ENCODE assay signal across 23 mouse cellular contexts in the genomic region with DNA sequence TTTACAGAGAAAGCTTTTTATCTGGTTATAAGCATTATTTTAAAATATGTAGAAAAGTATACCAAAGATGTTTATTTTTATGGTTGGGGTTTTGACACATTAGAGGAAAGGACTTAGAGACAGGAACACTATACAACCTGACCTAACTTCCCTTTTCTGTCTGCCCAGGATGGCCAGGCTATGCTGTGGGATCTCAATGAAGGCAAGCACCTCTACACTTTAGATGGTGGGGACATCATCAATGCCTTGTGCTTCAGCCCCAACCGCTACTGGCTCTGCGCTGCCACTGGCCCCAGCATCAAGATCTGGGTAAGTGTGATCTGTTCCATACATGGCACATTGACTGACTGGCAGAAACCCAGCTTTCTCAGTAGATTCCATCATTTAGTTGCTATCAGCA. TPM values are rescaled to one million over a fixed set of nuclear protein-coding genes. Genes with fewer than 3 reads are reported as not detected.
DNase-seq lines count a peak whose midpoint lies in the region; TF ChIP-seq lines count a peak whose summit lies in the region.
"Had no signal": no experiment of that assay in that cellular context is flagged by ENCODE, and none has a peak within 500 bp of the region (broad histone marks: within the 10 kb centered on the region; RNA-seq: fewer than 3 reads in every experiment).

No protein-coding gene starts in this region.

- intact Hi-C loops in heart, postnatal 14 days (cut with DNase I) = no loop called here
- intact Hi-C loops in left cerebral cortex, postnatal 25 days (cut with DNase I) = loop anchor here (10.0 kb wide), 1 partner anchor 451 kb away; no protein-coding TSS in a partner anchor

- H3K27ac ChIP-seq in CH12.LX (ENCODE audit: insufficient read depth, low read depth) = no peak overlapping the region
- no peak overlapping the region for H3K27ac ChIP-seq in embryonic fibroblast, embryonic 13.5 days (ENCODE audit: insufficient read depth, low read length)
- H3K27ac ChIP-seq: embryonic facial prominence, embryonic 10.5 days; embryonic facial prominence, embryonic 13.5 days; forebrain, embryonic 10.5 days; heart, adult 2 months; heart, embryonic 10.5 days; heart, embryonic 13.5 days; hindbrain, embryonic 12.5 days; hindbrain, embryonic 15.5 days had no signal

- peaks cover 47% of the 10 kb centered on the region for H3K79me2 ChIP-seq in CH12.LX (replicated peaks; ENCODE audit: control insufficient read depth, extremely low read depth, insufficient read depth, poor library complexity, severe bottlenecking)

- H3K9me3 ChIP-seq in CH12.LX (replicated peaks; ENCODE audit: low read length) (no peaks in the 10 kb centered on the region), E14TG2a.4 (ENCODE audit: low read length) (no peaks in the 10 kb centered on the region)
- H3K9me3 ChIP-seq: embryonic facial prominence, embryonic 10.5 days; embryonic facial prominence, embryonic 13.5 days; forebrain, embryonic 10.5 days; heart, embryonic 10.5 days; heart, embryonic 13.5 days; hindbrain, embryonic 12.5 days; hindbrain, embryonic 15.5 days had no signal

- no peak for TF ChIP-seq EP300 in CH12.LX (IDR thresholded peaks at IDR 0.05; ENCODE audit: low read length)

- dilution Hi-C loops in CH12.LX (cut with MboI; ENCODE audit: extremely low pct_ligation_motif_present, extremely low pct_unique_long_range_greater_than_20kb, low sequenced_read_pairs) = no loop called here

- no peak for TF ChIP-seq CTCF in CH12.LX (conservative IDR thresholded peaks at IDR 0.05 in 1 of 2, IDR thresholded peaks at IDR 0.05 in 1 of 2; ENCODE audit: low read depth in 2 of 2, low read length in 2 of 2)
- no peak for TF ChIP-seq CTCF in E14TG2a.4 (conservative IDR thresholded peaks at IDR 0.05; ENCODE audit: low read length)
- no peak for TF ChIP-seq CTCF in embryonic fibroblast, embryonic 13.5 days (IDR thresholded peaks at IDR 0.05; ENCODE audit: borderline replicate concordance, insufficient read depth, low read length)

- H3K27me3 ChIP-seq in CH12.LX (replicated peaks) = no peaks in the 10 kb centered on the region
- no peaks in the 10 kb centered on the region for H3K27me3 ChIP-seq in E14TG2a.4 (ENCODE audit: insufficient read depth, low read length)
- H3K27me3 ChIP-seq: embryonic facial prominence, embryonic 13.5 days; heart, embryonic 13.5 days; hindbrain, embryonic 12.5 days; hindbrain, embryonic 15.5 days had no signal

- H3K36me3 ChIP-seq in CH12.LX (replicated peaks in 1 of 2; ENCODE audit: control insufficient read depth in 1 of 2, insufficient read depth in 1 of 2, low read length in 1 of 2) (peaks cover 76 to 79% of the 10 kb centered on the region in 2 experiments), E14TG2a.4 (ENCODE audit: insufficient read depth, low read length) (peaks cover 86% of the 10 kb centered on the region)

- no peak for TF ChIP-seq RAD21 in CH12.LX (IDR thresholded peaks at IDR 0.05; ENCODE audit: low read depth, low read length)

- peak; percentile 7; the same call in 1 of the 2 replicates for TF ChIP-seq POLR2A in CH12.LX (IDR thresholded peaks at IDR 0.05; ENCODE audit: low read depth, low read length)
- TF ChIP-seq POLR2A in embryonic fibroblast, embryonic 13.5 days (IDR thresholded peaks at IDR 0.05; ENCODE audit: low read depth, low read length) = no peak

- in situ Hi-C loops in CH12.LX (cut with MboI; ENCODE audit: low pct_ligation_motif_present, low pct_unique_long_range_greater_than_20kb, low sequenced_read_pairs) = no loop called here

- H3K4me3 ChIP-seq in CH12.LX (replicated peaks in 1 of 3; ENCODE audit: low read depth in 2 of 3, low read length in 2 of 3, poor library complexity in 1 of 3) (peak overlapping the region in 1 of 3 experiments; percentile 5), E14TG2a.4 (replicated peaks; ENCODE audit: low read length) (peak overlapping the region; percentile 98)
- peak overlapping the region; percentile 13; the same call in 1 of the 2 replicates for H3K4me3 ChIP-seq in embryonic fibroblast, embryonic 13.5 days (ENCODE audit: insufficient read depth, low read length)
- H3K4me3 ChIP-seq: embryonic facial prominence, embryonic 13.5 days; forebrain, embryonic 10.5 days; heart, adult 2 months; heart, embryonic 13.5 days; hindbrain, embryonic 12.5 days; hindbrain, embryonic 15.5 days had no signal

- no peak for DNase-seq in CH12.LX (ENCODE audit: extremely low read depth)
- no peak for DNase-seq in lung, postnatal 25 days (ENCODE audit: low spot score)
- no peak for DNase-seq in heart, postnatal 14 days
- DNase-seq in left cerebral cortex, postnatal 25 days (ENCODE audit: low spot score in 2 of 2) = no peak
- DNase-seq: adrenal gland, adult 8-10 months; adrenal gland, postnatal 25 days; cerebellum, adult 11-12 months; cerebellum, adult 8-10 months; cerebellum, postnatal 10 days; cerebellum, postnatal 36 days; embryo, embryonic 11 days; forebrain, postnatal 0 days; gastrocnemius, postnatal 25 days; heart, adult 2 months had no signal

- no peak overlapping the region; the same call in 1 of the 2 replicates for H3K9ac ChIP-seq in CH12.LX (ENCODE audit: insufficient read depth, low read depth)
- H3K9ac ChIP-seq: embryonic facial prominence, embryonic 13.5 days; forebrain, postnatal 0 days; hindbrain, embryonic 12.5 days; hindbrain, embryonic 15.5 days had no signal

- H3K4me1 ChIP-seq in CH12.LX (ENCODE audit: control insufficient read depth in 1 of 2, insufficient read depth in 2 of 2) (peaks cover 10 to 61% of the 10 kb centered on the region in 2 experiments), E14TG2a.4 (replicated peaks; ENCODE audit: low read depth, low read length) (peaks cover 63% of the 10 kb centered on the region)
- no peaks in the 10 kb centered on the region for H3K4me1 ChIP-seq in embryonic fibroblast, embryonic 13.5 days (ENCODE audit: control insufficient read depth, insufficient read depth, low read length)

- no peak overlapping the region for H3K4me2 ChIP-seq in CH12.LX (ENCODE audit: insufficient read depth, low read depth, poor library complexity, severe bottlenecking)
- H3K4me2 ChIP-seq: embryonic facial prominence, embryonic 13.5 days; heart, embryonic 13.5 days; hindbrain, embryonic 12.5 days; hindbrain, embryonic 15.5 days had no signal

TF ChIP-seq in CH12.LX, 34 proteins besides CTCF, POLR2A, EP300 and RAD21:
- TF ChIP-seq E2F4 (IDR thresholded peaks at IDR 0.05; ENCODE audit: insufficient replicate concordance, low read depth, low read length) = no peak

RNA-seq across cellular contexts. Expression of a gene that starts 3.9 kb away (rescaled TPM):
- total RNA-seq in CH12.LX (2012; rRNA removed) = 5,582 and 6,330 TPM in 2 replicates
- total RNA-seq in CH12.LX (2014; rRNA removed) = 4,885 and 5,265 TPM in 2 replicates
- 3,744 and 4,313 TPM in 2 replicates for polyA plus RNA-seq in CH12.LX (2012; ENCODE audit: insufficient read length, low read depth)
- 1,745 and 1,759 TPM in 2 replicates for polyA plus RNA-seq in embryonic fibroblast, embryonic 13.5 days (2011; ENCODE audit: insufficient read length, low read depth, missing spikeins)
- 100 to 1,000 TPM; 400 to 478 TPM for total RNA-seq in heart, postnatal 14 days (2021)
- 100 to 1,000 TPM; 223 to 235 TPM for total RNA-seq in left cerebral cortex, postnatal 25 days (2021)

RNA-seq across cellular contexts. Expression of a gene that starts 13.2 kb away (rescaled TPM):
- 30.2 and 36.0 TPM in 2 replicates for total RNA-seq in CH12.LX (2012; rRNA removed)
- 18.8 and 20.9 TPM in 2 replicates for total RNA-seq in CH12.LX (2014; rRNA removed)
- polyA plus RNA-seq in CH12.LX (2012; ENCODE audit: insufficient read length, low read depth) = 51.6 and 63.7 TPM in 2 replicates
- 27.2 and 40.7 TPM in 2 replicates for polyA plus RNA-seq in embryonic fibroblast, embryonic 13.5 days (2011; ENCODE audit: insufficient read length, low read depth, missing spikeins)
- 10 to 100 TPM; 26.4 to 27.0 TPM for total RNA-seq in heart, postnatal 14 days (2021)
- 10 to 100 TPM; 62.6 to 67.1 TPM for total RNA-seq in left cerebral cortex, postnatal 25 days (2021)

RNA-seq across cellular contexts. Expression of a gene that starts 22.0 kb away (rescaled TPM):
- total RNA-seq in CH12.LX (2012; rRNA removed) = 20.8 and 34.6 TPM in 2 replicates
- 9.2 and 9.5 TPM in 2 replicates for total RNA-seq in CH12.LX (2014; rRNA removed)
- polyA plus RNA-seq in CH12.LX (2012; ENCODE audit: insufficient read length, low read depth) = 11.6 and 15.1 TPM in 2 replicates
- polyA plus RNA-seq in embryonic fibroblast, embryonic 13.5 days (2011; ENCODE audit: insufficient read length, low read depth, missing spikeins) = 16.0 and 19.1 TPM in 2 replicates
- 10 to 100 TPM; 23.4 to 23.9 TPM for total RNA-seq in heart, postnatal 14 days (2021)
- 1 to 10 TPM; 1.4 to 2.2 TPM for total RNA-seq in left cerebral cortex, postnatal 25 days (2021)

RNA-seq across cellular contexts. Expression of a gene that starts 22.5 kb away (rescaled TPM):
- total RNA-seq in CH12.LX (2012; rRNA removed) (6.8 and 7.1 TPM in 2 replicates), CH12.LX (2014; rRNA removed) (51.6 and 61.0 TPM in 2 replicates)
- polyA plus RNA-seq in CH12.LX (2012; ENCODE audit: insufficient read length, low read depth) = 5.6 and 17.1 TPM in 2 replicates
- polyA plus RNA-seq in embryonic fibroblast, embryonic 13.5 days (2011; ENCODE audit: insufficient read length, low read depth, missing spikeins) = 40.5 and 61.2 TPM in 2 replicates
- total RNA-seq in heart, postnatal 14 days (2021) = 1 to 10 TPM; 2.6 to 3.0 TPM
- 1 to 10 TPM in 1 of 2 experiments, under 1 TPM in 1; 0.99 to 1.5 TPM for total RNA-seq in left cerebral cortex, postnatal 25 days (2021)

Comparison
In these comparisons a context has a peak if more than half of its experiments do, and no peak if none do; other contexts are left out.
1. RNA of a gene that starts 3.9 kb away (total RNA-seq): 4,885 to 6,330 TPM in CH12.LX; 400 to 478 TPM in heart, postnatal 14 days and 223 to 235 TPM in left cerebral cortex, postnatal 25 days; every median in the first group is over 10 times any median in the second.